Mouse (Mus musculus) heart, postnatal 36 days (tissue): Measurements from ENCODE around the gene Hoxb6. TPM values are rescaled to one million over a fixed set of nuclear protein-coding genes. Genes with fewer than 3 reads are reported as not detected.

Source experiments
- DNase-seq, 2 experiments: peaks; one replicate each; pipeline ENCODE4 v3.0.0; 2021 to 2022
- intact Hi-C: fragments of 180-260 bp; cut with DNase I; formaldehyde crosslinking; loops from one replicate; pipeline ENCODE4 v1.15.1; 2025
- total RNA-seq, 2 experiments: library from RNA; stranded (reverse); gene quantifications; 2 replicates each; pipeline ENCODE4 v1.2.3; 2021

The Hoxb6 gene
- total RNA-seq, 2 experiments from 2014 or later: not detected

DNA sequence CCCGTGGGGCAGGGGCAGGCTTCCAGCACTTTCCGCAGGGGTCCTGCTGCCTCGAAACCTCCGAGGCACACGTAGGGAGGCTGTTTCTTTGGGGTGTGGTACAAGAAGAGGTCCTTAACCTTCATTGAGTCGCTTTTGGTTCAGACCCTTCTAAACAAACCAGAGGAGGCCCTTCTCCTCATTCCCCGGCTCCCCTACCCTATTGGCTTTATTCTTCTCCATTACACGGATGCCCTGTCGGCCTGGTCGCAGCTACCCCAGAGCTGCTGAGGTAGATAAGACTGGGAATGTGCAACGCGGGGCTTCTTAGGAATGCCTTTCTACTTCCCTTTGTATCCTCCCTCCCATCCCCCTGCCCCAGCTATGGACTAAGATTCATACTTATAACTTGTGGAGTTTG lies 34.4 kb downstream of the Hoxb6 start:
- no peak for DNase-seq
- intact Hi-C loops: no loop called here

DNA sequence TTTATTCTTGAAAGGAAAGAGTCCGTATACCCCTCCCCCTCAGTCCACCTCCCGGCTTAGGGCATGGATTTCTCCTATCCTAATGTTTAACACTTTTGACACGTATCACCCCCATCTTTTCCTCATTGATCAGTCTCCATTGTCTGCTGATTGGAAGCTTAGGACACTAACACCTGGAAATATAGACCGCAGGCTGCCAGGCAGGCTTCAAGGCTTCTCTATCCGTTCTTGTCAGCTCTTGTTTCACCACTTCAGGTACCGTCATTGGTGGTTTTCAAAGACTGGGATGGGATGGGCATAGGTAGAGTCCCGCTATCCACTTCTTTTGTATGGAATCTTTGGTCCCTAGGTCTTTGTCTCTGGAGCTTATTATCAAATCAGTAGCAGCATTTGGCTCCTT lies 34.8 kb downstream of the Hoxb6 start:
- no peak for DNase-seq

DNA sequence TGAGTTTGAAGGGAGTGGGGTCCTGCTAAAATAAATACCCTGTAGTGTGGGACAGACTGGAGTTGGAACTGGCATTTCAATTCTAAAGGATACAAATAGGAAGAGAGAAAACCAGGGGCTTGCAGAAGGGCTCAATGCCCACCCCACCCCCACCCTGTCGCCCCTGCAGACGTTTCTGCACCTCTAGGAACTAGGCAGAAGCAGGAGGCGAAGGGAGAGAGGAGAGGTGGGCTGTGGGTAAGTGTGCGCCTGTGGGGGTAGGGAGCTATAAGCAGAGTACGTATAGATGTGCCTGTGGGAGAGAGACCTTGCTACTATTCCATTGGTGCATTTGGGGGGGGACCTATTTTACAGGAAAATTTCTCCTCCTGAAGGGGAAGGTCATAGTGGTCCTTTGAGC lies 35.5 kb downstream of the Hoxb6 start:
- intact Hi-C loops: no loop called here
- no peak for DNase-seq

More for the DNA sequence above, 34.8 kb downstream of the Hoxb6 start:
- intact Hi-C loops: no loop called here

DNA sequence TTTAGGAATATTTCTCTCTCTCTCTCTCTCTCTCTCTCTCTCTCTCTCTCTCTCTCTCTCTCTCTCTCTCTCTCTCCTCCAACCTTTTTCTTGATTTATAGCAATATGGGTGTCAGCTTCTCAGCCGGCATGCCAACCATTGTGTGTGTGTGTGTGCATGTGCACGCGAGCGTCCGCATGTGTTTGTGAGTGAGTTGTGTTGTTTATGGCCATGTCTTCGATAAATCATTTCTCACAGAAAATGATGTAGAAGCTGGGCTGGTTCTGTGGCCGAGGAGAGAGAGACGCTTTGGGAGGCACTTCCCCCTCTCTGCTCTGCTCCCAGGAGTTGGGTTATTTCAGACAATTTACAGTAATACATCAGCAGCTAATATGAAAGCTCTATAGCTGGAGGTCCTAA lies 36.3 kb downstream of the Hoxb6 start:
- intact Hi-C loops: no loop called here
- no peak for DNase-seq

DNA sequence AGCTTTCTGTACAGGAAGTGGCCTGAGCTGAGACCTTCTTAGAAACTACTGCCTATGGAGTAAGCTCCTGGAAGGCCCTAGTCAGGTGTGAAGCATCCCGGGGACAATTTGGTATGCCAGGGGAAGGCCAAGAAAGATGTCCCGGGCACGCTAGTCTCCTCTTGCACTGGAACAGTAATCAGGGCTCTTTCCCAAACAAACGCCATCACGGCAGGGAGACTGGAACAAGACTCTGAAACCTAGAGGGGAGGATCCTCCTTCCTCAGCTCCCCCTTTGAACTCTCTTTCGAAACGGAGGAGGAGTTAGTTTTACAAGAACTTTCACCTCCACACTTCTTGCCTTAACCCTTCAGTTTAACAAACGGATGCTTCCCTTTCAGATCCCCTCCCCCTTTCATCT lies 39.8 kb downstream of the Hoxb6 start:
- intact Hi-C loops: no loop called here
- no peak for DNase-seq

DNA sequence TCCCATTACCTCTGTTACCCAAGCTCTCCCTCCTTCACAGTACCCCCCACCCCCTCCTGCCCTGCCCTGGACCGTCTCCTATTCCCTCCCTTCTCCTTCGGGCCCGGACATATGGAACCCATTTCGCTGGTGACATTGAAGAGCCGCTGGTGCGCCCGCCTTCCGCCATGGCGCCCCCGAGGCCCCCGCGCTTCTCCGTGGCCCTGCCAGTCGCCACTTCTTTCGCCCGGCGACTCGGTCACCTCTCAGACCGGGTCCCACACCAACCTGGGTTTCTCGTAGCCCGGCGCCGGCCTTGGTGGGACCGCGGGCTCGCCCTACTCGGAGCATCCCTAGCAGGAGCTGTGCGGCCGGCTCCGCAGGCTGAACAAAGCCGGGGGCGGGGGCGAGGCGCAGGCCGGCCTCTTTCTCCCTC lies 40.3 kb downstream of the Hoxb6 start:
- no peak for DNase-seq
- intact Hi-C loops: no loop called here

DNA sequence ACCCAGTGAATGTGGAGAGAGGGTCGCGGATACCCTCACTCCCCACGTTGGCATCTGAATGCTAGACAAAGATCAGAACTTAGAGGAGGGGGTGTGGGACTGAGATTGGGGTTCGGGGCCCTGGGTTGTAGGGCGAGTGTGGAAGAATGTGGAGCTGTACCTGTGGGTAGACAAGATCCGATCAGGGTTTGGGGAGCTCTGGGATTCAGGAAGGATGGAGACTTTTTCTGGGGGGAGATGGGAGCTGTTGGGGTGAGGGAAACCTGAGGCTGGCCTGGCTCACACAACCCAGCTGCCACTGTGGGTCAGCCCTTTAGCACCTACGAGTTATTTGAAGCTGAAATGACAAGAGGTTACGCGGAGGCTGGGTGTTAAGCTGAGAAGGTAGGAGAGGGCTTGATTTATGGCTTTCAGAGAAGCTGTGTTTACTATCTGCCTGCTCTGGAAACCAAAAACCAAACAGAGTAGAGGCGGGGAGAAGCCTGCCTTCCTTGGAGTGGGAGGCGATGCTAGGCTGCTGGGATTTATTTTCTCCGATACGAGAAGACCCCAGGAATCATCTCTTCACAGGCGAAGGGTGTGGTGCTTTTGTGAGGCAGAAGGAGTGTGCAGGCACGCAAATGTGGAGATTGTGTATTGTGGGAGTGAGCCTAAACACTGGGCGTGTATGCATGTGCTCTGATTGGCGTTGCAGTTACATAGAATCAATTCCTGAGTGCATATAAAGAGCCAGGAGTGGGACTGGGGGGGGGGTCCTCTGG lies 41.1 kb downstream of the Hoxb6 start:
- DNase-seq: no peak
- intact Hi-C loops: no loop called here

DNA sequence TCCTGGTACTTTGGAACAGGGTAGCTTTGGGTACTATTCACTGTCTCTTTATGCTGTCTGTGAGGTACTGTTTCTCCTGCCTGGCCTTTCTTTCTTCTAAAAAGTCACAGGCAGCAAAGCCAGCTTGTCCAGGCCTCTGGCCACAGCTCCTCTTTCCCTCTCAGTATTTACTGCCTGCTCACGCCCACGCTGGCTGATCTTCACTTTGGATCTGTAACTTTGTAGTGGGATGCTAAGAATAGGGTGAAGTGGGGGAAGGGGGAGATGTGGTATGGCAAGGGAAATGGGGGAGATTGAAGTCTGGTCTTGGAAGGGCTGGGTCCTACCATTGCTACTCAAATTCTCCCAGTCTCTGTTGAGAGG lies 41.7 kb downstream of the Hoxb6 start:
- intact Hi-C loops: no loop called here

DNA sequence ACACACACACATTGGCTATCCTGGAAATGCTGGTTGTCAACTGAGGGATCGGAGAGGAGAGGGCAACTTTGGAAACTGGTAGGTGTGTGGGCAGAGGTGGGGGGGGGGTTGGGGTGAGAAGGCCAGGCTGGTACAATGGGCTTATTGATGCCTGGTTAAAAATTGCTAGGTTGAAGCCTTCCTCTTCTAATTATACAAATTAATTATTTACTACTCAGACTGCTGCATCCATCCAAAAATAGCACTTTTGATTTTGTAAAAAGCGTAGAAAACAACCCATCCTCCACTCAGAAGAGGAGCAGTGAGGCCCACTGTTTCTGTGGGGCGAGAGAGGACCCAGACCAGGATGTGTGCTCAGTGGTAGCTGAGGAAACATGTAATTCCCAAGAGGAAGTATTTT lies 42.7 kb downstream of the Hoxb6 start:
- no peak for DNase-seq
- intact Hi-C loops: no loop called here

More for the DNA sequence above, 41.7 kb downstream of the Hoxb6 start:
- DNase-seq: no peak

DNA sequence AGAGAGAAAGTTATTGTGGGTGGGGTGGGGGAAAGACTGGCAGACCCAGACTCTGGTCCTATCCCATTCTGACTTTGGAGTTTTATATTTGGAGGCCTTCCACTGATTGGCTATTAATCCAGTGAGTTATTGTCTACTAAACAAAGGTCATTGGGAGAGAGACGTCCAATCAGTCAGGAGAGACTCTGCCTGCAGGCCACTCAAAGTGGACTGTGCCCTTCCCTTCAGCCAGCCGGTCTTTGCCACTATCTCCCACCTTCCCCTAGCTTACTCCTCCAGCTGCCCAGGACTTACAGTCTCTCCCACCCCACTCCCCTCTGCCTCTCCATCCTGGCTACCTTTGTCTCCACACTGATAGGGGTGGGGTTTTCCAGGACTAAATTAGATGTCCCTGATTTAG lies 44.3 kb downstream of the Hoxb6 start:
- intact Hi-C loops: no loop called here
- DNase-seq: no peak

DNA sequence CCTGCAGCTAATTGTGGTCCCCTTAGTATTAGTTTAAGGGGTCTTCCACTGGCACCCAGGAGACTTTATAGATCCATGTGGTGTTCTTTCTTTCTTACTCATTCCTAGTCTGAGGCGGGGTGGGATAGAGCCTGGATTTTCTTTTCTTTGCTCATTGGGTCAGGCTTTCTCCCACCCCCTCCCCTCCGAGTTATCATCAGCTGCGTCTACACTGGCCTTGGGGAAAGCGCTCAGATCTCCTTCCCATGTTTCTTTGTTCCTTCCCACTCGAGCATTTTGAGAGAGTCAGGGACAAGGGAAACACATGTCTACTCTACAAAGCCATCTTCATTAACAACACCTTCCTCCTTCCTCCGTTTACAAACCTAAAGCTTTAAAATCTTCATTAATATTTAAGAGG lies 44.8 kb downstream of the Hoxb6 start:
- intact Hi-C loops: no loop called here
- no peak for DNase-seq

DNA sequence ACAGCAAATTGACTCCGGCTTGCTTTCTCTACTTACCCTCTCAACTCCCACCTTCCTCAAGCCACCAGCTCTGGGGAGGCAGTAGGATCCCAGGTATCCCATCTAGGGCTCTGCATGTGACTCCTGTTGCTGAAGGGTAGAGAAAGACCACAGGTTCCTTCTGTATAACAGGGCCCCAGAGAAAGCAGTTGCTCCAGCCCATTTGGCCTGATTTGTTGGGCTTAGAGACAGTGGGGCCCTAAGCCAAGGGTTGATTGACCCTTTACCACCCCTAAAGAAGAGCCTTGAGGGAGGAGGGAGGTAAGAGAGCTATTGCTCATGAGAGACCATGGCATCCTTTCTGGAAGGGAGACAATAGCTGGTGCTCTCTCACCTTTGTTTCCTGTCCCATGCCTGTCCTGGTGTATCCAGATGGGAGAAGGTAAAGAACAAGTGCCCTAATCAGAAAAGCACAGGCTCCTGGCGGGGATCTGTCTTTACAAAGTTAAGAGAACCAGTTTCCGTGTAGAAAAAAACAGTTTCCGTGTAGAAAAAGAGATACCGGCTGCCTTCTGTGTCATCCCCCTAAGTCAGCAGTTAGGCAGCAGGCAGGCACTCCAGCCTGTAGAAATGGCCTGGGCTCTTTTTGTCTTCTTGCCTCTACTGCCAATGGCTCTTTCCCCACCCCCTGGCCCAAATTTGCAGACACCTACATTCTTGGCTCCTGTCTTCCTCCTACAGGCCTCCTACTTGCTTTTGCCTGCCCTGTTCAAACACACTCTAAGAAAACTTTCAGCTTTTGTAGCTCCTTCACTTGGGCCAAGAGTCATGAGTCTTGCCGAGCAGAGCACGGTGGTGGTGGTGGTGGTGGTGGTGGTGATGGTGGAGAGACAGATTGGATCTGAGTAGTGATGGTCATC lies 46.9 kb downstream of the Hoxb6 start:
- intact Hi-C loops: no loop called here
- no peak for DNase-seq

DNA sequence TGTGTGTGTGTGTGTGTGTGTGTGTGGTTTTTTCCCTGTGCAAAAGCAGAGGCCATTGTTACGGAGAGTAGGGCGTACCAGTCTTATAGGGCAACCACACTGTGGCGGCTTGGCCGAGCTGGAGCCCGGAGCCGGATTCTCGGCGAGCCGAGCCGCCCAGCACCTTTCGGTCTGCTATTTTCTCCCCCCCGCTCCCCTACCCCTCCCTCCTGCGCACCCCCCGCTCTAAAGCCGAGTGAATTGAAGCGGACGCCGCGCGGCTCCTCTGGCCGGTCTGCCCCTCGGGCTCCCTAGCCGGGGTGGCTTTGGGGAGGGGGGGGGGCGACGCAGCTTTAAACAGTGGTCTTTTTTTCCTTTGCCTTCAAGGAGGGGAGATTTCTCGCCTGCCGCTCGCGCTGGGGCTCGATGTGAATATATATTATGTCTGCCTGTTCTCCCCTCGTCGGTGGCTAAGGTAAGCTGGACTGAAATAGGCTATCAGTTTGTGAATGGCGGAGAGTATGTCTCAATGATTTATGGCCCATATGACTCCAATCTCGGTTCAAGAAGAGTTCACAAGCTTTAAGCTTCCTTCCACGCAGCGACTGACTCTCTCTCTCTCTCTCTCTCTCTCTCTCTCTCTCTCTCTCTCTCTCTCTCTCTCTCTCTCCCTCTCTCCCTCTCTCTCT lies 48.6 kb downstream of the Hoxb6 start:
- intact Hi-C loops: no loop called here

DNA sequence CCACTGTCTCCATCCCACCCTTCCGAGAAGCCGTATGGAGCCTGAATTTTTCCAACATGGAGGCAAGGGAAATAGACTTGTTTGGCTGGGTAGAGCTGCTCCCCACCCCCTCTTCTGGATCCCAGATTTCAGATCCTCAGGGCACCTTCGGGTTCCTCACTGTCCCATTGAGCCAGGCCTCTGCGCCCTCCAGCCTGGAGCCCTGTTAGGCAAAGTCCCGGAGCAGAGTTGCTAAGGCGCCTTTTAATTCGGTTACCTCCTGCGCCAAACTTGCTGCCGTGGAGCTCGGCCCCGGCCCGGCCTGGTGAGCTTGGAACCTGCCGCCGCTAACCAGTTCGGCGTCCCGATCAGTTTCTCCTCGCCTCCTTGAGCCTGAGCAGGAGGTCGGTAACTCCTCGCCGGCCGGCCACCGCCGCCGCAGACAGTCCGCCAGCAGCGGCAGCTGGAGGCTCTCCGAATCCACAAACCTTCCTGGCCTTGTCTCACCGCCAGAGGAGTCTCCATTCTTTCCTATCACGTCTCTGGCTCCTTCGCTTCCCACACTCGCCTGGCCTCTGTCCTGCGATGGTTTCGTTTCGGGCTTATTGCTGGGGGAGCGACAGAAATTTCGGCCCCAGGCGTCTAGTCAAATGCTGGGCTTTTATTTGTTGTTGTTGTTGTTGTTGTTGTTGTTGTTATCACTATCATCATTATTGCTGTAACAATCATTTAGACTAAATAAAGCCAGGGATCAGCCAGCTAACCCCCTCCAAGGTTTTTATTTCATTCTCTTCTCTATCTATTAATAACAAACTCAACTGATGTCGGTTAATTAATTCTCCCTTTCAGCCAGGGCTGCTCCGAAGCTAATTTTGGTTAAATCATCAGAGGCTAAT lies 49.7 kb downstream of the Hoxb6 start:
- intact Hi-C loops: no loop called here
- peak; percentile 46 to 57 for DNase-seq

More for the DNA sequence above, 48.6 kb downstream of the Hoxb6 start:
- DNase-seq: no peak

DNA sequence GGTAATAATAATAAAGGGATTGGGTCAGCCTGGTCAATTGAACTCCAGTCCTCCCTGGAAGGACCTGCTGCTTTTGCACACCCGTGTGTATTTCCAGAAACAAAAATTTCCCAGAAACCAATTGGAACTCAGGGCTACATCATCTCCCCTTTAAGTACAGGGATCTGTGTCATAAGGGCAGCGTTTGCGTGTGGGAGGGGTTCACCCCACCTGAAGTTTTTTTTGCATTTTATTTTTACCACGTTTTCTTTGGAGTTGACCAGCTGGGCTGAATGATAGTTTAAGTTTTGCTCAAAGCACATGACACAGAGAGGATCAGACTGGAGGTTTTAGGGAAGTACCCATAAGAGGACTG lies 50.3 kb downstream of the Hoxb6 start:
- intact Hi-C loops: no loop called here
- no peak for DNase-seq

DNA sequence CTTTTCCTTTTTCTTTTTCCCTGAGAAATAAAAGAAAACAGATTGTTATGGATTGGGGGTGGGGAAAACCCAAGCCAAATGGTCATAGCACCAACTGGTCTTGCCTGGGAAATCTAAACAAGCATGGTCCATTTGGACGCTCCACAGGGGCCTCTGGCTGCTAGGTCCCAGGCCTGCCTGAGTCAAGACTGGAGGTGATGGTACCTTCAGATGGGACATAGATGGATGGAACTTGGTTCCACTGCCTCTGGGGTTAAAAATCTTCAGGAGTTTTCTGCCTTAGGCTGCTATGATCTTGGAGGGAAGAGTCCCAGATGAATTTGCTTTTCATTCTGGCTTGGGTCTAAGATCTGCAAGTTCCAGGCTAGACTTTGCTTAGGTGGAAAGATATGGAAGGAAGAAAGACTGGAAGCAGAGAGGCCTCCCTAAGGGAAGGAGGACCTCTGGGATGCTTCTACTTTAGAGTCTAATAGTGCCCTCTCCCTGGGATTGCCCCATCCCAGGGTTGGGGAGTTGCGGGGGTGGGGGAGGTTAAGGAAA lies 51.0 kb downstream of the Hoxb6 start:
- DNase-seq: no peak
- intact Hi-C loops: no loop called here

DNA sequence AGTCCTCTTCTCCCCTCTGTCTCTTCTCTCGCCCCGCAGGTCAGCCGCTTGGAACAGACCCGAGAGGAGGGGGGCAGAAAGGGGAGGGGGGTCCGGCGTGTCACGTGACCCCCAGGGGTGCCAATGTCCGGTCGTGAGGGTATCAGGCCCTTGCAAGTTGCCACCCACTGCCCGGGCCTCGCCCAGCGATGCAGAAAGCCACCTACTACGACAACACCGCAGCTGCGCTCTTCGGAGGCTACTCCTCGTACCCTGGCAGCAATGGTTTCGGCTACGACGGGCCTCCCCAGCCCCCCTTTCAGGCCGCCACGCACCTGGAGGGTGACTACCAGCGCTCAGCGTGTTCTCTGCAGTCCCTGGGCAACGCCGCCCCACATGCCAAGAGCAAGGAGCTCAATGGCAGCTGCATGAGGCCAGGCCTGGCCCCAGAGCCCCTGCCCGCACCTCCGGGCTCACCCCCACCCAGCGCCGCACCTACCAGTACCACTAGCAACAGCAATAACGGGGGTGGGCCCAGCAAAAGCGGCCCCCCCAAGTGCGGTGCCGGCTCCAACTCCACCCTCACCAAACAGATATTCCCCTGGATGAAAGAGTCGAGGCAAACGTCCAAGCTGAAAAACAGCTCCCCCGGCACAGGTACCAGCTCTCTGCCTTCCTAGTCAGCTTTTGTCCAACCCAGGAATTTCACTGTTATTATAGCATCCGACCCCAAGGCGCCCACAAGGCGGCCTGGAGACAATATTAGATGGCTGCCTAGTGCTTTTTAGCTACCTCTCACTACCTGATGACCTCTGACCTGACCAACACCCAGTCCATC lies 52.0 kb downstream of the Hoxb6 start:
- intact Hi-C loops: no loop called here
- DNase-seq: no peak

DNA sequence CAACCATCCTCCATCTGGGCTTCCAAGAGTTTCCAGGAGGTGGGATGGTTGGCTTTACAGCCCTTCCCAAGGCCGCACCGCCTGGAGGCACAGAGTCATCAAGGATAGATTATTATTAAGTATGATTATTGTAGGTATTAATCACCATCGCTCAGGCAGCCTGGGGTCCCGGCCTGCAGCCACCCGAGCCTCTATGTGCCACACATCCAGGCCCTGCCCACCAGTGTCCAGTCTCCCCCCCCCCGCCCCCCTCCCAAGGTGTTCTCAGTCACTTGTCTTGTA lies 52.5 kb downstream of the Hoxb6 start:
- intact Hi-C loops: no loop called here
- no peak for DNase-seq

DNA sequence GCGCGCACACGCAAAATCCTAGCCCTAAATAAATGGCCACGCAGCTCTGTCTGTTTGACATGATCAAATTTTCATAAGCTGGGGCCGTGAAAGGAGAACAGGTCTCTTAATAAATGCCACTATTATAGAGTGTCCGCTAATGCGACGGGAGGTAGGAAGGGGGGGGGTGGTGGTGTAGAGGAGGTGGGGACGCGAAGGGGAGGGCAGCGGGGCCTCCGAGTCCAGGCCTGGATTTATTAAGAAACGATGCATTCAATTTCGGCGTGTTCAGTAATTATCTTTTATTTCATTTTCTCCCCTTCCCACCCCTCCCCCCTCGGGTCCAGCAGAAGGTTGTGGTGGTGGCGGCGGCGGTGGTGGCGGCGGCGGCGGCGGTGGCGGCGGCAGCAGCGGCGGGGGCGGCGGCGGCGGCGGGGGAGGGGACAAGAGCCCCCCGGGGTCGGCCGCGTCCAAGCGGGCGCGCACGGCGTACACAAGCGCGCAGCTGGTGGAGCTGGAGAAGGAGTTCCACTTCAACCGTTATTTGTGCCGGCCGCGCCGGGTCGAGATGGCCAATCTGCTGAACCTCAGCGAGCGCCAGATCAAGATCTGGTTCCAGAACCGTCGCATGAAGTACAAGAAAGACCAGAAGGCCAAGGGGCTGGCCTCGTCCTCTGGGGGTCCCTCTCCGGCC lies 53.1 kb downstream of the Hoxb6 start:
- DNase-seq: no peak
- intact Hi-C loops: no loop called here
